Mouse (Mus musculus) ES-E14 (cell line): Measurements from ENCODE around the gene Kdm4b. TPM values are rescaled to one million over a fixed set of nuclear protein-coding genes. Genes with fewer than 3 reads are reported as not detected.

Experiments
- DNase-seq: peaks from one replicate; pipeline ENCODE4 v3.0.0-alpha.2; 2013; ENCODE audit warnings: low read depth, low spot score
- H3K27ac ChIP-seq: 2 replicates; pipeline ENCODE4 v1.5.1; 2012; ENCODE audit warnings: low read depth, mild to moderate bottlenecking, low read length, moderate library complexity, mixed read lengths; ENCODE audit not compliant: poor library complexity, insufficient read depth, severe bottlenecking
- H3K36me3 ChIP-seq: 2 replicates; pipeline ENCODE4 v1.6.1; 2012; ENCODE audit warnings: mild to moderate bottlenecking, low read length, moderate library complexity, mixed read lengths; ENCODE audit not compliant: control insufficient read depth, poor library complexity, insufficient read depth, severe bottlenecking
- H3K4me1 ChIP-seq, 2 experiments: fragments of 150-350 bp in 1 of 2; sonication (generic) in 1 of 2; 2 replicates each; pipeline ENCODE4 v1.6.1; 2012; ENCODE audit warnings: low read length in 2 of 2, mild to moderate bottlenecking in 1 of 2, mixed read lengths in 1 of 2; ENCODE audit not compliant: control insufficient read depth in 2 of 2, insufficient read depth in 2 of 2, poor library complexity in 1 of 2
- H3K4me3 ChIP-seq, 2 experiments: fragments of 150-350 bp in 1 of 2; sonication (generic) in 1 of 2; 2 replicates each; pipeline ENCODE4 v1.5.1; 2012; ENCODE audit warnings: low read length in 2 of 2, low read depth in 1 of 2, mild to moderate bottlenecking in 1 of 2, mixed read lengths in 1 of 2; ENCODE audit not compliant: insufficient read depth in 1 of 2, poor library complexity in 1 of 2, severe bottlenecking in 1 of 2
- H3K9ac ChIP-seq: 2 replicates; pipeline ENCODE4 v1.6.1; 2012; ENCODE audit warnings: low read depth, mild to moderate bottlenecking, low read length, mixed read lengths; ENCODE audit not compliant: poor library complexity, insufficient read depth, severe bottlenecking
- H3K9me3 ChIP-seq: fragments of 150-350 bp; sonication (generic); 2 replicates; pipeline ENCODE4 v1.6.1; 2012; ENCODE audit warnings: low read depth, mild to moderate bottlenecking, low read length; ENCODE audit not compliant: control insufficient read depth, insufficient read depth
- CHD2 ChIP-seq: IDR thresholded peaks from 2 replicates; pipeline ENCODE4 v1.6.1; 2014; ENCODE audit warnings: mild to moderate bottlenecking, low read depth, low read length, inconsistent platforms
- HCFC1 ChIP-seq: IDR thresholded peaks from 2 replicates; pipeline ENCODE4 v1.6.1; 2012; ENCODE audit warnings: low read length, inconsistent platforms, borderline replicate concordance; ENCODE audit not compliant: insufficient read depth
- MAFK ChIP-seq: IDR thresholded peaks from 2 replicates; pipeline ENCODE4 v1.6.1; 2014; ENCODE audit warnings: mild to moderate bottlenecking, low read depth, low read length, inconsistent platforms; ENCODE audit not compliant: insufficient read depth
- ZC3H11A ChIP-seq: IDR thresholded peaks from 2 replicates; pipeline ENCODE4 v1.6.1; 2012; ENCODE audit warnings: low read depth, mild to moderate bottlenecking, inconsistent platforms, low read length, borderline replicate concordance
- ZNF384 ChIP-seq: IDR thresholded peaks from 2 replicates; pipeline ENCODE4 v1.6.1; 2012; ENCODE audit warnings: low read depth, low read length, inconsistent platforms
- in situ Hi-C, 2 experiments: fragments of 600-800 bp; cut with MboI; formaldehyde crosslinking; loops; one replicate each; pipeline ENCODE4 v1.15.1; 2025; ENCODE audit warnings: low sequenced_read_pairs in 2 of 2, inconsistent platforms in 1 of 2; ENCODE audit not compliant: unreplicated experiment in 2 of 2
- total RNA-seq: library from RNA; depleted of rRNA; stranded (reverse); fragments of 300-350 nt; gene quantifications from 2 replicates; pipeline ENCODE4 v1.2.3, GENCODE M21; 2012

The Kdm4b gene
- total RNA-seq, 1 experiment, result 21.1 TPM

DNA sequence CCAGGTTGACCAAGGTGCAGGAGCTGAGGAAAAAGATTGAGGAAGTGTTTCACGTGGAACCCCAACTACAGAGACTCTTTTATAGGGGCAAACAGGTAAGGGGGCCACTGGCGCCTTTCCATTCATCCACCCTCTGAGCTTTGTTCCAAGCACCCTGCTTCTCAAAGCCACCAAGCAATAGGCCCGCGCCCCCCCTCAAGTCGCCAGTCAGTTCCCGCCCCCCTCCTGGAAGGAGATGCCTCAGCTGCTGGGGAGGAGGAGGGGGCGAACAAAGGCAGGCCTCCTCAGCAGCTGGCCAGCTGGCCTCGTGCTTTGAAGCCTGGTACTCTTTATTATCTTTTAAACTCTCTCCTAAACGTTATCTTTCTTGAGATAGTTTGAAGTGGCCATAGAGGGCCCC, 20.7 kb upstream of the Kdm4b start:
- H3K27ac ChIP-seq, result no peak overlapping the region
- peaks cover 52% of the 10 kb centered on the region for H3K36me3 ChIP-seq
- no peak for DNase-seq
- peak overlapping the region; percentile 77 to 91 for H3K4me3 ChIP-seq
- TF ChIP-seq ZNF384 (no peak), MAFK (no peak), ZC3H11A (no peak), HCFC1 (no peak), CHD2 (no peak)
- peaks cover 4 to 31% of the 10 kb centered on the region in 2 experiments; a peak in 3 of 4 replicates for H3K4me1 ChIP-seq
- in situ Hi-C loops, result no loop called here
- H3K9me3 ChIP-seq, result no peaks in the 10 kb centered on the region
- H3K9ac ChIP-seq, result peak overlapping the region; percentile 91

DNA sequence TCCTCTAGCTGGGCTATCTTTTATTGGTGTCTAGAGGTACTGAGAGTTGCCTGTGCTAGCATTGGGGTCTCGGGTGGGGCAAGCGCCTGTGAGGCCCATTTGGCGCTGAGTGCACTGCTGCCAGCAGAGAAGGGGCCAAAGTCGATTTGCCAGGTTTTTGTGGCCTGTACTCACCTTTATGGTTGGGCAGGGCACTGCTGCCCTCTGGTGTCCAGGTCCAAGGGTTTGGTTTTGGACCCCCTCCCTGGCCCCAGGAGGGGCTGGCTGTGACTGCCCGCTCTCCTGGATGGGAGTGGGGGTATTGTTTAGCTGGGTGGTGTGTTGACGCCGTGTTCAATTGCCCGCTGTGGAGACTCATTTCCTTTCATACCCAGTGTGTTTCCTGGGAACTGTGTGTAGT, 20.0 kb upstream of the Kdm4b start:
- H3K27ac ChIP-seq, result no peak overlapping the region
- in situ Hi-C loops, result no loop called here
- H3K4me3 ChIP-seq, result peak overlapping the region; percentile 6 to 91; a peak in 2 of 4 replicates
- no peak for TF ChIP-seq ZC3H11A
- TF ChIP-seq MAFK, result no peak
- H3K9ac ChIP-seq, result no peak overlapping the region
- H3K9me3 ChIP-seq, result no peaks in the 10 kb centered on the region
- H3K4me1 ChIP-seq, result peaks cover 4 to 27% of the 10 kb centered on the region in 2 experiments; a peak in 3 of 4 replicates
- DNase-seq, result no peak
- H3K36me3 ChIP-seq, result peaks cover 59% of the 10 kb centered on the region

DNA sequence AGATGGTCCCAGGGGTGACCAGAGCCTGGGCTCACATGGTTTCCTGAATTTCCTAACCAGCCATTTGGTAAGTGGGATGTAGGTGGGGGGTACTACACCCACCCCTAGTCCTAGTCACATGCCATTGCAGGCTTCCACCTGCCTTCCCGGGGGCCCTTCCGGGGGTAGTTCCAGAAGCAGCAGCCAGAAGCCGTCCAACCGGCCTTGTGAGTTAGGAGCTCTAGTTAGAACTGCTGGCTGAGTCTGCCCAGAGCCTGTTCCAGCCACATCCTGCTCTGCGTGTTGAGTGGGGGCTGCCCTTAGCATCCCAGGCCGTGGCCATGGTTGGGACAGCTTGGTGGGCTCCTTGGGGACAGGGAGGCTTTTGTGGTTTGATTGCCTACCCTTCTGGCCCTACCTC, 17.8 kb upstream of the Kdm4b start:
- H3K4me1 ChIP-seq, result peaks cover 2 to 17% of the 10 kb centered on the region in 2 experiments; a peak in 3 of 4 replicates
- no peak overlapping the region for H3K9ac ChIP-seq
- peaks cover 82% of the 10 kb centered on the region for H3K36me3 ChIP-seq
- in situ Hi-C loops, result no loop called here
- no peak overlapping the region for H3K27ac ChIP-seq
- TF ChIP-seq CHD2, result no peak
- no peak for TF ChIP-seq ZC3H11A
- TF ChIP-seq MAFK, result no peak
- TF ChIP-seq ZNF384, result no peak
- TF ChIP-seq HCFC1, result no peak
- H3K9me3 ChIP-seq, result no peaks in the 10 kb centered on the region
- H3K4me3 ChIP-seq, result no peak overlapping the region
- DNase-seq, result no peak

DNA sequence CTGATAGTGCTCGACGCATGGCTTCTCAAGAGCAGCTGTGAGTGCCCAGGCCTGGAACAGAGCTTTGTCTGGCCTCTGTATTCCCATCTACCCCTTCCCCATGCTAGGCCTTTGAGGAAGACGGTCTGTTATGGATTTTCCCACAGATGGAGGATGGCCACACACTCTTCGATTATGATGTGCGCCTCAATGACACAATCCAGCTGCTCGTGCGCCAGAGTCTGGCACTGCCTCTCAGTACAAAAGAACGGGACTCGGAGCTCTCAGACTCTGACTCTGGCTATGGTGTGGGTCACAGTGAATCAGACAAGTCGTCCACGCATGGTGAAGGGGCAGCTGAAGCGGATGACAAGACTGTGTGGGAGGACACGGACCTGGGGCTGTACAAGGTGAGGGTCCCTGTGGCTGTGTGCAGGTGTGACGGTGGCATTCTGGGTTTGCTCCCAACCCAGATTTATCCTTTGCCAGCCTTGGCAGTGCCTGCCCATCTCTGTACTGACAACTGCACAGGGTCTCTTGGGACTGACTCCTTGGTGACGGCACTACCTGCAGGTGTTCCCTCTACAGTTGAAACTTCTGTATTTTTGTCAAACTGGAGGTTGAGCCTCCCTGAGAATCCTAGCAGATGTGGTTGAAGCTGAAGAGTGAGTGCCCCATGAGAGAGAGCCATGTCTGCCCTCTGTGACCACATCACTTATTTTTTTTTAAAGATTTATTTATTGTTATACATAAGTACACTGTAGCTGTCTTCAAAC, 16.5 kb upstream of the Kdm4b start:
- in situ Hi-C loops, result no loop called here
- no peak overlapping the region for H3K27ac ChIP-seq
- H3K4me3 ChIP-seq, result no peak overlapping the region
- no peak for TF ChIP-seq MAFK
- TF ChIP-seq HCFC1, result no peak
- TF ChIP-seq CHD2, result no peak
- TF ChIP-seq ZC3H11A, result no peak
- H3K9ac ChIP-seq, result no peak overlapping the region
- peaks cover 2 to 17% of the 10 kb centered on the region in 2 experiments; a peak in 3 of 4 replicates for H3K4me1 ChIP-seq
- H3K36me3 ChIP-seq, result peaks cover 94% of the 10 kb centered on the region
- no peaks in the 10 kb centered on the region for H3K9me3 ChIP-seq
- no peak for DNase-seq
